Mouse (Mus musculus) MEL-GATA-1-ER (cell line): ENCODE measurements at regions not wholly inside any gene's neighbourhood (a gene's known extent, or its start where the extent isn't known, plus 50 kb on each side); places are given as distances from the start of the nearest gene placed in this dataset.

Experiments used
- DNase-seq: peaks from one replicate; pipeline ENCODE4 v3.0.0-alpha.2; 2012; ENCODE audit warnings: low read depth; ENCODE audit errors: extremely low read depth

- no peak for DNase-seq
Measured at GRCm38 (mm10) chr14:25272366-25273156, 186.4 kb upstream of the Zmiz1 start.

DNA sequence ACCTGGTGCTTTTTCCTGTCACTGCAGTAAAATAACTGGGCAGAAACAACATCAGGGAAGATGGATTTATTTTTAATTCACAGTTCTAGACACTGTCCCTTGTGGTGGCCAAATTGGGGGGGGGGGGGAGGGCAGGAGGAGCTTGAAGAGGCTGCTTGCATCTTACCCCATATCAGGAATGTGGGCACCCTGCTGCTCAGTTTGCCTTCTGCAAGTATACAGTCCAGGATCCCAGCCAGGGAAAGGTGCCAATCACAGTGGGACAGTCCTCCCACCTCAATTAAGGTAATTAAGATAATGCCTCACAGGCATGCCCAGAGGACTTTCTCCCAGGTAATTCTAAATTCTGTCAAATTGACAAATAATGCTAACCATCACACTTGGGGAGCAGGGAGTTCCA is 179.2 kb upstream of the Zmiz1 start:
- no peak for DNase-seq

DNA sequence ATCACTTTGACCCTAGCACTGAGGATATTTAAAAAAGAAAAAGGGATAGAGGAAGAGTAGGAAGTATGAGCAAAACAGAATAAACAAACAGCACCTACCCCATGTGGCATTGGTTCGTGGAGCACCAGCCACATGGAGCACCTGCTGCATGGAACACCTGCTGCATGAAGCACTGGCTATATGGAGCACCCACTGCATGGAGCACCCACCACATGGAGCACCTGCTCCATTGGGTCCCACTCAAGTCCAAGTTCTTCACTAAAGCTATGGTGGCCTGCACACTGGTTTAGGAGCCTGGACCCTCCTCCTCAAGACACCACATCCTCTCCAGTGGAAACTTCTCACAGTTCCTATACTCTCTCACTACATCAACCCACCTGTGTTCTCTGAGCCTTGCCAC is 166.4 kb upstream of the Zmiz1 start:
- DNase-seq = no peak

DNA sequence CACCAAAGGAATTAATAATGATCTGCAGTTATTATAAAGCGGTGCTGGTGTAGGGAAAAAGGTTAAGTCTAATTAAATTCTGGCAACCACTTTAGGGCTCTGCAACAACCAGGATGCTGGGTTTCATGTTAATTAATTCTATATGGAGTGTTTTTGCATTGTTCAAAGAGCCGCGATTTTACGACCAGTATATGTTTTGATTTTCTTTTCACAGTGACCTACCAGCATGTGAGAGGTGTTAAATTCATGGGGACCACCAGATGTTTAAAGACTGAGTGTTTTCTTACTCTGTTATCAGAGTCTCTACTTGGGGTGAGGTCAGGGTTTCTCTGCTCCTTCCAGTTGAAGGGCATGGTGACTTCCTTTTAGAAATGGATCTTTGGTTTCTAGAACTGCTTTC is 164.8 kb upstream of the Zmiz1 start:
- no peak for DNase-seq

DNA sequence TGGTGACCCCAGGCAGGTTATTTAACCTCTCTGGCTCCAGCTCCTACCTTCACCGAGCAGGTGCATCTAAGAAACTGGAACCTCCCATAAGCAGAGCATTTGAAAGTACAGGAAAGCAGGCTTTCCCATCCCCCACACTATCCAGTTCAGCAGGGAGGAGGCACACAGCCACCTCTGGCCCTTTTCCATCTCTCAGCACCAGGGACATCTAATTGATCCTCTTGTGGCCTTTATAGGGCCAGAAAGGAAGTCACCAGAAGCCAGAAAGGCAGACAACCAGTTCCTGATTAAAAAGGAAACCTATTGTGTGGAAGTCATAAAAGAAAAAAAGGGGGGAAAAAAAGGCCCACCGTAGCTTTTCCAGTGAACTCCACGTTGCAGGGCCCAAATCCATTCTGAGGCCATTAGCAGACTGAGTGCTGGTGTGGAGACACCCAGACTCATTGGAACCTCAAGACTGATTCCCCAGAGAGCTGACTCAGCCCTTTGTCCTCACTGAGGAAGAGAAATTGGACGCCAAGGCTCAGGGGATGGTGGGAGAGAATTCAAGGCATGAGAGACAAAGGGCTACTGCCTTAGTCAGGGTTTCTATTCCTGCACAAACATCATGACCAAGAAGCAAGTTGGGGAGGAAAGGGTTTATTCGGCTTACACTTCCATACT is 163.2 kb upstream of the Zmiz1 start:
- DNase-seq = no peak

- DNase-seq = no peak
Measured at GRCm38 (mm10) chr14:25299673-25300190, 159.3 kb upstream of the Zmiz1 start.

DNA sequence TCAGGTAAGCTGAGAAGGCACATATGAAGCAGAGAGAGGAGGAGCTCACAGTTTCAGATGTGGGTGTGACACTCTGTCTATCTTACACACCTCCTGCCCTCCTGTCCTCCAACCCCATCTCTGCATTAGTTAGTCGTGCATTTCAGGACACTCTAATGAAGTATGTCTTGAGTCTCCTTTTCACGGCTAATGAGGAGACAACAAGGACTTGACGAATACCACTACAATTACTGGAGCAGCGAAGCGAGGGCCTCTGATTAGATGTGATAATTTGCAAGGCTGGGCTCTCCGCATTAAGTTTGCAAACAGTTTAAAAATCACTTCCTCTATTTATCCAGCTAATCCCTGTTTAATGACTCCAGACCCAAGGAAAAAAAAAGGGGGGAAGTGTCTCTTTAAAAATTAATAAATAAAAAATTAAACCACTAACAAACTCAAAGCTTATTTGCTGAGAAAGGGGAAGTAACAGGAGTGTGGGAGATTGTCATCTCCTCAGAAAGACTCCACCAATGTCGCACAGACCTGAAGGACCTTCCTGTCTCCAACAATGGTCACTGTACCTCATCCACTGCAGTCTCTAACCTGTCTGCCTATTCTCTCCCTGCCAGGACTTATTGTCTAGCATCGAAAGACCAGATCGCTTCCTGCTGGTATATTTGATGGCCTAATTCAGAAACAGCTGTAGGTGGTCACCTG is 157.5 kb upstream of the Zmiz1 start:
- DNase-seq = peak; percentile 34

DNA sequence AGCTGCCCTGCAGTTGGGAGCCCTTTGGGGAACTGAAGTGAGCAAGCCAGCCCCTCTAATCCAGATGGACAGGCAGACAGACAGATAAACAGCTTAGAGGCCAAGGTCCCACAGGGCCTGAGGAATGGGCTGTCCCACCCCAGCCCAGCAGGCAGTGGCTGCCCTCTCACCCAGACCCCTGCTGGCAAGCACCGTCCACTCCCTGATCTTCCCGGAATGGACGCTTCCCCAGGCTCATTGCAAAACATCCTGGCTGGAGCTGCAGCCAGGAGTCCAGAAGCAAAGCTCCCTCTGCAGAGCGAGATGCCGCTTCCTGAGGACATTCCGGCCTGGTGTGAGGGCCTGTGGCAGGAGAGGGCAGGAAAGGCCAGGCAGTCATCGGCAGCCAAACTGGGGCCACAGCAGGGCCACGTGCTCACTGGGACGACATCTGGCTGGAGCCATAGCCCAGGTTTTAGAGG is 154.6 kb upstream of the Zmiz1 start:
- DNase-seq = no peak

GRCm38 (mm10) chr14:25306166-25306565 is 152.8 kb upstream of the Zmiz1 start:
- DNase-seq = no peak

DNA sequence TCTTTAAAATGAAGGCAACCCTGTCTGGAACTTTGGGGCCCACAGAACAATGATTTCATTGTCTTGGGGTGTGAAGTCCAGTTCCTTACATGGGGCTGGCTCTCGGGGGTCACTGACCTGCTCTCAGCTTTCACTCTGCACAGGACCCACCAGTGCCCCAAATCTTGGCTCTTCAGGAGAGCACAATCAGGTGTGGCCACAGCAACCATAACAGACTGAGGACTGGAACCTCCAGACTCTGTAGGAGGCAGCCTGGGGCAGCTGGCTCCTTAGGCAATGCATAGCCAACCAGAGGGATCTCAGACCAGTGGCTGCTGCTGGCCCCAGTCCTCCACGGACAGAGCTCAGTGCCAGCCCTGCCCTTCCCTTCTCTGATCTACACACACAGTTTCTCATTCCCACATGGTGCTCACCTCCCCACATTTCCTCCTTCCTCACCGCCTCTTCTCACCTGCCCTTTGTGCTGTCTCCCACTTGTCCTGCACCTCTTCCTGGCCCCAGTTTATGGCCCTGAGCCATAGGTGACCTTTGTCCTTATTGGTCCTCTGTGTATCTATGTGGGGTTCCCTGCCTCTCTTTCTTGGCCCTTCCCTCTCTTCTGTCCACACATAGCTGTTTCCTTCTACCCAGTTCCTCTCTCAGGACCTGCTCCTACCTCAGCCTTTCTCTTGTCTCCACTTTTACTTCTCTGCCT is 151.9 kb upstream of the Zmiz1 start:
- no peak for DNase-seq

DNA sequence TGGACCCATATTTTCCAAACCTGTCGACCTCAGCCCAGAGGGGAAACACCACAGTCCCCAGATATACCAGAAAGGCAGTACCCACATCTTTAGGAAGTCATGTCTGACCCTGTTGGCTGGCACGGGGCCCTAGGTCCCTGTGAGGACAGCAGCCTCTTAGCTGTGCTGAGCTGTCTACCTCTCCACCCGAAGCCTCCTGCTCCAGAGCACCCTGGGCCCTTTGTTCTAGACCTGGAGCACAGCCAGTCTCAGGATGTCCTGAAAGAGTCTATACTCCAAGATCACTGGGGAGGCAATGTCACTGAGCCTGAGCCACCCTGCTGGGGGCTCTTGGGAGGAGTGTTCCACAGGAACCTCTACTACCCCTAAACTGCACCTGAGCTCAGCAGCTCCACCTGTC is 150.9 kb upstream of the Zmiz1 start:
- no peak for DNase-seq

GRCm38 (mm10) chr14:25310671-25311151 is 148.3 kb upstream of the Zmiz1 start:
- no peak for DNase-seq

GRCm38 (mm10) chr14:25311475-25311874 is 147.5 kb upstream of the Zmiz1 start:
- DNase-seq = no peak

DNA sequence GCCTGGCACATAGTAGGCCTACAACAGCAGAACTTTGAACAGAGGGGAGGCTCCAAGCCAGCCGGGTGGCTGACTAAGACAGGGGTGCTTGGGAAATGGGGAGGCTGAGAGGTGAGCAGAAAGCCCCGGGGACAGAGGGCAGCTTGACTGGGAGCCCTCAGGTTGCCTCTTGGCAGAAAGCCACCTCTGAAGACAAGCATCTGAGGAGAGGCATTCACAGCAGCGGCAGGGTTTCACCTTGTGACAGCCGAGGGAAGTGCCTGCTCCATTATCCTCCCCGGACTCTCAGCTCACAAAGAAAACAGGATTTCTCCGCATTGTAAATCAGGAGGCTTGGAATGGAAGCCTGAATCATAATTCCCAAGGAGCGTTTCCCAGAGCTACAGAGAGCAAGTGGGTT is 146.8 kb upstream of the Zmiz1 start:
- no peak for DNase-seq

GRCm38 (mm10) chr14:25312814-25313426 is 146.1 kb upstream of the Zmiz1 start:
- no peak for DNase-seq

DNA sequence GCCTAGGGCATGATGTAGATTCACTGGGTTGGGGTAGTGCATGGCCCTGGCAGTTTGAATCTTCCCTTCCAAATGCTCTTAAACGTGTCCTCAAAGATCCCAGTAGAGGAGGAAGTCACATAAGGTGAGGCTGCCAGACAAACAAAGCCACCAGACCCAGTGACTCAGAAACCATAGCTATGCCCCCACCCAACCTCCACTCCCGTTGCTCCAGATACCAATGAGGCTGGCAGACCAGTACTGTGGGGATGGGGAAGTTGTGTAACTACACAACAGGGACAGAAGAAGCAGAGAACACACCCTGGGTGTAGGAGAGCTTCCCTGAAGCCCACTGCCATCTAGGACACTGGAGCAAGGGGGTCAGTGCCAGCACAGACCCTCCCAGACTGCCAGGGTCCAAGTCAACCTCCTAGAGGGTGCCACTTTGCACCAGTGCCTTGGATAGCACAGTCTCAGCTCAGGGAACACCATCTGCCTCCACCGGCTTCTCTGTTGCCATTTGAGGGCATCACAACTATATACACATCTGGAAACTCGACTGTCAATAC is 145.2 kb upstream of the Zmiz1 start:
- DNase-seq = no peak

- no peak for DNase-seq
Measured at GRCm38 (mm10) chr14:25316491-25316890, 142.5 kb upstream of the Zmiz1 start.

GRCm38 (mm10) chr14:25317680-25318471 is 141.1 kb upstream of the Zmiz1 start:
- no peak for DNase-seq

- DNase-seq = no peak
Measured at GRCm38 (mm10) chr14:25318909-25319308, 140.1 kb upstream of the Zmiz1 start.

GRCm38 (mm10) chr14:25320141-25320540 is 138.8 kb upstream of the Zmiz1 start:
- no peak for DNase-seq
